Mouse (Mus musculus) retina, adult 2 months (tissue): ENCODE data around the gene Errfi1.

Experiments
- DNase-seq: peaks from one replicate; pipeline ENCODE4 v3.0.0-alpha.2; 2012; ENCODE audit warnings: low read depth, low spot score

Gene Errfi1

DNA sequence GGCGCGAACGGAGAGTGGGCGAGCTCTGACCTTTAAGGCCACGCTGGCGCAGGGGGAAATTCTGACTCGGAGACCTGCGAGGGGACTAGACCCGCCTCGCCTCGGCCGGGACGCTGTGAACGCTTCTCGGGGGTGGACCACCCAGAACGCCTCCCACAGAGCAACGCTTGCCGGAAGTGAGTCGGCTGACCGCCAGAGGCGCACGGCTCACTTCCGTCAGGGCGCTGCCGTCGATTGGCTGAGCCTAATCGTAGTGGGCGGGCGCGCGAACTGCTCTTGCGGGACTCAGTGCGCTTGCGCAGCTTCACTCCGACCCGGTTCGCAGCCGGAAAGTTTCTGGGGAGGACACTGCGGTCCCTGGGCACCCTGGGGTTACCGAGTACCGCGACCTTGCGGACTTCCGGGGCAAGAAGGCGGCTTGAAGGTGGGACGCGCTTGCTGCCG lies 60.6 kb downstream of the Errfi1 start, which contains the start of the genes Park7 and Tnfrsf9:
Gene Park7 (minus strand): TSS at position 148 of the 444 bp plus-strand sequence.
Gene Tnfrsf9 (plus strand): TSS at position 273 of the 444 bp plus-strand sequence.
- DNase-seq = peak; percentile 91

- no peak for DNase-seq
Measured at GRCm38 (mm10) chr4:150915181-150915906, 61.6 kb downstream of the Errfi1 start.

GRCm38 (mm10) chr4:150917336-150918027 lies 63.8 kb downstream of the Errfi1 start:
- no peak for DNase-seq
